10 mouse cellular contexts compared by ENCODE assay signal in genomic region chr1:125760696-125761025, GRCm38 (mm10).
DNase-seq lines count a peak whose midpoint lies in the region; ATAC-seq and TF ChIP-seq lines count a peak whose summit lies in the region.
"Had no signal": no experiment of that assay in that cellular context is flagged by ENCODE, and none has a peak within 500 bp of the region (broad histone marks: within the 10 kb centered on the region; RNA-seq: fewer than 3 reads in every experiment).

No protein-coding gene starts in this region.

- H3K4me2 ChIP-seq in neural tube, embryonic 15.5 days, result no peak overlapping the region
- no peak overlapping the region for H3K4me2 ChIP-seq in forebrain, postnatal 0 days (ENCODE audit: low read depth)
- H3K4me2 ChIP-seq: midbrain, embryonic 15.5 days had no signal

- H3K4me1 ChIP-seq in neural tube, embryonic 15.5 days, result peaks cover 9% of the 10 kb centered on the region
- peaks cover 8% of the 10 kb centered on the region; the same call in 1 of the 2 replicates for H3K4me1 ChIP-seq in forebrain, postnatal 0 days (ENCODE audit: insufficient read depth)

- no peak overlapping the region for H3K4me3 ChIP-seq in neural tube, embryonic 15.5 days (replicated peaks)
- no peak overlapping the region for H3K4me3 ChIP-seq in forebrain, postnatal 0 days (ENCODE audit: low read depth, low read length)
- H3K4me3 ChIP-seq: midbrain, embryonic 15.5 days had no signal

- no peak overlapping the region for H3K27ac ChIP-seq in neural tube, embryonic 15.5 days (replicated peaks)
- H3K27ac ChIP-seq in forebrain, postnatal 0 days (ENCODE audit: low read depth, low read length), result no peak overlapping the region
- H3K27ac ChIP-seq: midbrain, embryonic 15.5 days had no signal

- WGBS in neural tube, embryonic 15.5 days, result 73% methylated on average over 5 of the region's 5 CpGs
- WGBS in forebrain, postnatal 0 days, result 31% methylated on average over 5 of the region's 5 CpGs

- ATAC-seq in neural tube, embryonic 15.5 days (ENCODE audit: low FRiP score), result peak; percentile 50; the same call in 1 of the 2 replicates
- ATAC-seq in forebrain, postnatal 0 days, result peak; percentile 89
- no peak for ATAC-seq in megakaryocyte-erythroid progenitor cell, adult 5-6 weeks (replicated peaks; ENCODE audit: low FRiP score, low TSS enrichment, poor library complexity, severe bottlenecking)

- H3K36me3 ChIP-seq in neural tube, embryonic 15.5 days, result no peaks in the 10 kb centered on the region
- no peaks in the 10 kb centered on the region for H3K36me3 ChIP-seq in forebrain, postnatal 0 days (ENCODE audit: insufficient read depth)
- H3K36me3 ChIP-seq: midbrain, embryonic 15.5 days had no signal

- H3K9me3 ChIP-seq in neural tube, embryonic 15.5 days (replicated peaks), result no peaks in the 10 kb centered on the region; the same call in 1 of the 2 replicates
- no peaks in the 10 kb centered on the region for H3K9me3 ChIP-seq in forebrain, postnatal 0 days (ENCODE audit: low read length)
- H3K9me3 ChIP-seq: midbrain, embryonic 15.5 days had no signal

- H3K9ac ChIP-seq in neural tube, embryonic 15.5 days (replicated peaks), result no peak overlapping the region
- no peak overlapping the region for H3K9ac ChIP-seq in forebrain, postnatal 0 days
- H3K9ac ChIP-seq: midbrain, embryonic 15.5 days had no signal

- H3K27me3 ChIP-seq in neural tube, embryonic 15.5 days (replicated peaks), result no peaks in the 10 kb centered on the region
- H3K27me3 ChIP-seq in forebrain, postnatal 0 days (ENCODE audit: insufficient read depth, low read length), result no peaks in the 10 kb centered on the region
- H3K27me3 ChIP-seq: midbrain, embryonic 15.5 days had no signal

- peak; percentile 4 for DNase-seq in gastrocnemius, postnatal 10 days
- no peak for DNase-seq in gastrocnemius, postnatal 25 days
- DNase-seq in neural tube, embryonic 10.5 days (ENCODE audit: extremely low spot score, low spot score), result no peak
- peak; percentile 68 for DNase-seq in forebrain, postnatal 0 days
- peak; percentile 45 to 53 for DNase-seq in layer of hippocampus, postnatal 36 days
- DNase-seq in left cerebral cortex, adult 8-10 months (ENCODE audit: low spot score in 2 of 2), result no peak
- DNase-seq: lung, postnatal 14 days had no signal

- TF ChIP-seq CTCF in forebrain, postnatal 0 days (IDR thresholded peaks at IDR 0.05; ENCODE audit: low read depth), result no peak

Comparison
In these comparisons a context has a peak if more than half of its experiments do, and no peak if none do; other contexts are left out.
1. DNase-seq: peak in gastrocnemius, postnatal 10 days (single experiment), forebrain, postnatal 0 days (single experiment) and layer of hippocampus, postnatal 36 days (2 of 2); none in gastrocnemius, postnatal 25 days (single experiment), neural tube, embryonic 10.5 days (single experiment) and left cerebral cortex, adult 8-10 months (0 of 2).